In genomic region chr17:47369087-47369443, GRCm38 (mm10) we compare ENCODE assay signal across 8 mouse cellular contexts. TPM values are rescaled to one million over a fixed set of nuclear protein-coding genes. Genes with fewer than 3 reads are reported as not detected.
DNase-seq lines count a peak whose midpoint lies in the region; ATAC-seq and TF ChIP-seq lines count a peak whose summit lies in the region.

No protein-coding gene starts in this region.

- WGBS in heart, embryonic 12.5 days = 2% methylated on average over 20 of the region's 20 CpGs
- WGBS in forebrain, embryonic 13.5 days = under 1% methylated on average over 20 of the region's 20 CpGs
- WGBS in limb, embryonic 13.5 days = 1% methylated on average over 20 of the region's 20 CpGs
- WGBS in neural tube, embryonic 14.5 days = 1% methylated on average over 20 of the region's 20 CpGs

- no peak; the same call in 1 of the 2 replicates for ATAC-seq in heart, embryonic 12.5 days (ENCODE audit: insufficient number of reproducible peaks, low FRiP score)
- ATAC-seq in G1E (ENCODE audit: extremely low read depth, insufficient number of reproducible peaks, low FRiP score, poor library complexity, severe bottlenecking) = no peak
- peak; percentile 75 for ATAC-seq in forebrain, embryonic 13.5 days
- ATAC-seq in limb, embryonic 13.5 days (ENCODE audit: low FRiP score, low read depth) = peak; percentile 48
- peak; percentile 84 for ATAC-seq in neural tube, embryonic 14.5 days (ENCODE audit: low read depth)

- peak overlapping the region; percentile 91 for H3K4me2 ChIP-seq in heart, embryonic 12.5 days
- H3K4me2 ChIP-seq in forebrain, embryonic 13.5 days = peak overlapping the region; percentile 88
- H3K4me2 ChIP-seq in limb, embryonic 13.5 days (replicated peaks) = peak overlapping the region; percentile 88
- peak overlapping the region; percentile 78 for H3K4me2 ChIP-seq in neural tube, embryonic 14.5 days (ENCODE audit: low read depth, low read length)

- TF ChIP-seq CTCF in G1E (IDR thresholded peaks at IDR 0.05; ENCODE audit: low read depth, low read length) = no peak

- H3K36me3 ChIP-seq in heart, embryonic 12.5 days = peaks cover 19% of the 10 kb centered on the region
- peaks cover 33% of the 10 kb centered on the region for H3K36me3 ChIP-seq in G1E (replicated peaks)
- peaks cover 17% of the 10 kb centered on the region for H3K36me3 ChIP-seq in forebrain, embryonic 13.5 days (ENCODE audit: poor library complexity, severe bottlenecking)
- peaks cover 20% of the 10 kb centered on the region for H3K36me3 ChIP-seq in limb, embryonic 13.5 days
- H3K36me3 ChIP-seq in neural tube, embryonic 14.5 days (ENCODE audit: control insufficient read depth, insufficient read depth, low read length) = peaks cover 18% of the 10 kb centered on the region

- peak overlapping the region; percentile 67 for H3K4me3 ChIP-seq in heart, embryonic 12.5 days
- H3K4me3 ChIP-seq in G1E (ENCODE audit: low read depth, low read length) = peak overlapping the region; percentile 77
- peak overlapping the region; percentile 77 for H3K4me3 ChIP-seq in forebrain, embryonic 13.5 days
- peak overlapping the region; percentile 82 for H3K4me3 ChIP-seq in limb, embryonic 13.5 days
- H3K4me3 ChIP-seq in neural tube, embryonic 14.5 days (ENCODE audit: low read depth, low read length) = peak overlapping the region; percentile 68

- no peak overlapping the region for H3K27ac ChIP-seq in heart, embryonic 12.5 days (ENCODE audit: poor library complexity, severe bottlenecking)
- H3K27ac ChIP-seq in forebrain, embryonic 13.5 days = peak overlapping the region; percentile 69
- peak overlapping the region; percentile 55; the same call in 1 of the 2 replicates for H3K27ac ChIP-seq in limb, embryonic 13.5 days
- H3K27ac ChIP-seq in neural tube, embryonic 14.5 days (ENCODE audit: low read depth, low read length) = peak overlapping the region; percentile 84

- DNase-seq in heart, adult 18-20 months = no peak
- no peak for DNase-seq in G1E (ENCODE audit: low spot score)
- no peak for DNase-seq in urinary bladder, postnatal 10 days (ENCODE audit: low spot score)
- no peak for DNase-seq in layer of hippocampus, adult 18-20 months (ENCODE audit: low spot score in 2 of 2)

- H3K9me3 ChIP-seq in heart, embryonic 12.5 days (replicated peaks) = no peaks in the 10 kb centered on the region
- H3K9me3 ChIP-seq in G1E (replicated peaks) = no peaks in the 10 kb centered on the region
- H3K9me3 ChIP-seq in forebrain, embryonic 13.5 days (replicated peaks) = no peaks in the 10 kb centered on the region
- H3K9me3 ChIP-seq in limb, embryonic 13.5 days = no peaks in the 10 kb centered on the region
- no peaks in the 10 kb centered on the region for H3K9me3 ChIP-seq in neural tube, embryonic 14.5 days (ENCODE audit: control insufficient read depth, low read length)

- peaks cover 4% of the 10 kb centered on the region for H3K4me1 ChIP-seq in heart, embryonic 12.5 days (replicated peaks)
- peaks cover 32% of the 10 kb centered on the region for H3K4me1 ChIP-seq in G1E (ENCODE audit: insufficient read depth, low read depth, low read length)
- H3K4me1 ChIP-seq in forebrain, embryonic 13.5 days = peaks cover 7% of the 10 kb centered on the region
- H3K4me1 ChIP-seq in limb, embryonic 13.5 days = peaks cover 22% of the 10 kb centered on the region
- 0 out of 2 replicates have a peak, but pooled peaks cover 3% of the 10 kb centered on the region for H3K4me1 ChIP-seq in neural tube, embryonic 14.5 days (ENCODE audit: control insufficient read depth, insufficient read depth, low read length)

- peak overlapping the region; percentile 71 for H3K9ac ChIP-seq in heart, embryonic 12.5 days
- H3K9ac ChIP-seq in forebrain, embryonic 13.5 days = peak overlapping the region; percentile 74
- peak overlapping the region; percentile 75 for H3K9ac ChIP-seq in limb, embryonic 13.5 days
- peak overlapping the region; percentile 65 for H3K9ac ChIP-seq in neural tube, embryonic 14.5 days (replicated peaks; ENCODE audit: low read depth, low read length)

- H3K27me3 ChIP-seq in heart, embryonic 12.5 days (replicated peaks) = peaks cover 19% of the 10 kb centered on the region
- no peaks in the 10 kb centered on the region for H3K27me3 ChIP-seq in G1E (ENCODE audit: insufficient read depth, low read length)
- peaks cover 29% of the 10 kb centered on the region for H3K27me3 ChIP-seq in forebrain, embryonic 13.5 days
- peaks cover 4% of the 10 kb centered on the region; the same call in 1 of the 2 replicates for H3K27me3 ChIP-seq in limb, embryonic 13.5 days
- H3K27me3 ChIP-seq in neural tube, embryonic 14.5 days (ENCODE audit: control insufficient read depth, insufficient read depth, low read length) = 0 out of 2 replicates have a peak, but pooled peaks cover 3% of the 10 kb centered on the region

RNA-seq across cellular contexts. Expression of gene Mrps10, which starts 0.4 kb away (rescaled TPM):
- polyA plus RNA-seq in heart, embryonic 12.5 days (2016; fragmentation: Nextera tagmentation; extraction: Ambion mirVana) = 64.6 and 68.1 TPM in 2 replicates
- total RNA-seq in heart, adult 18-20 months (2021) = 10 to 100 TPM; 24.5 to 25.1 TPM
- 64.7 and 71.5 TPM in 2 replicates for total RNA-seq in G1E (2014; fragmentation: Nextera tagmentation)
- 43.0 and 48.0 TPM in 2 replicates for total RNA-seq in G1E (2017)
- polyA plus RNA-seq in G1E (2012) = 50.0 and 65.5 TPM in 2 replicates
- 74.0 and 78.7 TPM in 2 replicates for polyA plus RNA-seq in forebrain, embryonic 13.5 days (2015; fragmentation: Nextera tagmentation; extraction: Ambion mirVana)
- polyA plus RNA-seq in limb, embryonic 13.5 days (2015; fragmentation: Nextera tagmentation; extraction: Ambion mirVana) = 74.1 and 75.8 TPM in 2 replicates
- 66.7 and 77.6 TPM in 2 replicates for polyA plus RNA-seq in neural tube, embryonic 14.5 days (2014; fragmentation: Nextera tagmentation; extraction: Ambion mirVana)
- 10 to 100 TPM; 27.7 to 29.5 TPM for total RNA-seq in layer of hippocampus, adult 18-20 months (2021)

RNA-seq across cellular contexts. Expression of gene Guca1b, which starts 16.1 kb away (rescaled TPM):
- 1.8 and 2.0 TPM in 2 replicates for polyA plus RNA-seq in heart, embryonic 12.5 days (2016; fragmentation: Nextera tagmentation; extraction: Ambion mirVana)
- under 1 TPM in 1 of 2 experiments, not detected in 1; 0.23 TPM for total RNA-seq in heart, adult 18-20 months (2021)
- total RNA-seq in G1E (2014; fragmentation: Nextera tagmentation) (not detected in 2 replicates), G1E (2017) (not detected in 2 replicates)
- not detected in 2 replicates for polyA plus RNA-seq in G1E (2012)
- 0.20 and 0.36 TPM in 2 replicates for polyA plus RNA-seq in forebrain, embryonic 13.5 days (2015; fragmentation: Nextera tagmentation; extraction: Ambion mirVana)
- polyA plus RNA-seq in limb, embryonic 13.5 days (2015; fragmentation: Nextera tagmentation; extraction: Ambion mirVana) = 0.49 and 0.62 TPM in 2 replicates
- 0.43 and 0.44 TPM in 2 replicates for polyA plus RNA-seq in neural tube, embryonic 14.5 days (2014; fragmentation: Nextera tagmentation; extraction: Ambion mirVana)
- 1 to 10 TPM; 1.4 to 1.6 TPM for total RNA-seq in layer of hippocampus, adult 18-20 months (2021)

RNA-seq across cellular contexts. Expression of gene Guca1a, which starts 31.3 kb away (rescaled TPM):
- 3.2 and 3.8 TPM in 2 replicates for polyA plus RNA-seq in heart, embryonic 12.5 days (2016; fragmentation: Nextera tagmentation; extraction: Ambion mirVana)
- under 1 TPM in 1 of 2 experiments, not detected in 1; 0.42 TPM for total RNA-seq in heart, adult 18-20 months (2021)
- total RNA-seq in G1E (2014; fragmentation: Nextera tagmentation) = not detected in 2 replicates
- not detected in 2 replicates for total RNA-seq in G1E (2017)
- 0.08 and 0.10 TPM in 2 replicates for polyA plus RNA-seq in G1E (2012)
- polyA plus RNA-seq in forebrain, embryonic 13.5 days (2015; fragmentation: Nextera tagmentation; extraction: Ambion mirVana) = 0.26 and 0.28 TPM in 2 replicates
- 1.8 and 2.7 TPM in 2 replicates for polyA plus RNA-seq in limb, embryonic 13.5 days (2015; fragmentation: Nextera tagmentation; extraction: Ambion mirVana)
- polyA plus RNA-seq in neural tube, embryonic 14.5 days (2014; fragmentation: Nextera tagmentation; extraction: Ambion mirVana) = 0.80 and 0.95 TPM in 2 replicates
- total RNA-seq in layer of hippocampus, adult 18-20 months (2021) = under 1 TPM in 1 of 2 experiments, not detected in 1; 0.53 TPM

Comparison
In these comparisons a context has a peak if more than half of its experiments do, and no peak if none do; other contexts are left out.
1. ATAC-seq: peak in forebrain, embryonic 13.5 days (single experiment), limb, embryonic 13.5 days (single experiment) and neural tube, embryonic 14.5 days (single experiment); none in heart, embryonic 12.5 days (single experiment) and G1E (single experiment).
2. Peak in every context shown above with its lines, with median percentiles within 50 percentile points of each other: H3K4me2 ChIP-seq, H3K4me3 ChIP-seq and H3K9ac ChIP-seq.